Mouse (Mus musculus) gonadal fat pad, adult 2 months (tissue): Measurements from ENCODE around the gene Tmem100. TPM values are rescaled to one million over a fixed set of nuclear protein-coding genes. Genes with fewer than 3 reads are reported as not detected.

Source experiments
- DNase-seq: peaks from one replicate; pipeline ENCODE4 v3.0.0-alpha.2; 2012; ENCODE audit warnings: low read depth
- polyA plus RNA-seq: library from polyadenylated mRNA; depleted of rRNA; stranded (reverse); fragments of >200 nt; gene quantifications from 2 replicates; pipeline ENCODE4 v1.2.3, GENCODE M21; 2012; rRNA removed

The Tmem100 gene
- polyA plus RNA-seq, 1 experiment: 6.2 TPM

DNA sequence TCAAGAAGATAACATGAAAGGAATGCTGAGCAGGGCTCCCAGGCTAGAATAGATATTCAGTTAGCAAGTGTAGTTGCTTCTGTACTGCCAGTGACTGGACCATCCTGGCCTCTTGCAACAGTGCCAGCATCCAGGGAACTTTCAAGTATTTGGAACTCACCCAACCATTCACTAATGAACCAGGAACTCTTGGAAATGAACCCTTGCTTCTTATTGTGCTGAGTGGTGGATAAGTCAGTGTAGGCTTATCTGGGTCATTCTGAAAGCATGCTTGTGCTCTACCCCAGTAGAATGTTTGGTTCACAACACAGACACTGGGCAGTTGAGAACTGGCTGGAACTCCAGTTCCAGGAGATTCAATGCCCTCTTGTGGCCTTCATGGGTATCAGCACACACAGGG lies 29.1 kb downstream of the Tmem100 start:
- DNase-seq: no peak

DNA sequence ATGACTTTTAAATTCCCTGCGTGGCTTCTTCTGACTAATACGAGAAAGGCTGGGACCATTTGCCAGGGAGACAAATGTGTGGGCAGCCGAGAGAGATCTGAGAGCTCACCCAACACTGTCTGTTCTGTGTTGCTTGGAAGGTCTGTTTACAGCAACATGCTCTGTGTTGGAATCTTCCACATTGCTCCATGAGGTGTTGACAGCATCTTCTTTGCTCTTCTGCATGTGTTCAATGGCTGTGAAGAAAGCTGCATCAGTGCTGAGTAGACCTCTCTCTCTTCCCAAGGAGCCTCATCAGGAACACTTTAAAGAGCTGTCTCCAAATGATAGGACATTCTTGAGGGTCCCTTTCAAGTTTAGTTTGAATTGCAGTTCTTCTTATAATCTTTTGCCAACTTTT lies 32.5 kb downstream of the Tmem100 start:
- DNase-seq: no peak

DNA sequence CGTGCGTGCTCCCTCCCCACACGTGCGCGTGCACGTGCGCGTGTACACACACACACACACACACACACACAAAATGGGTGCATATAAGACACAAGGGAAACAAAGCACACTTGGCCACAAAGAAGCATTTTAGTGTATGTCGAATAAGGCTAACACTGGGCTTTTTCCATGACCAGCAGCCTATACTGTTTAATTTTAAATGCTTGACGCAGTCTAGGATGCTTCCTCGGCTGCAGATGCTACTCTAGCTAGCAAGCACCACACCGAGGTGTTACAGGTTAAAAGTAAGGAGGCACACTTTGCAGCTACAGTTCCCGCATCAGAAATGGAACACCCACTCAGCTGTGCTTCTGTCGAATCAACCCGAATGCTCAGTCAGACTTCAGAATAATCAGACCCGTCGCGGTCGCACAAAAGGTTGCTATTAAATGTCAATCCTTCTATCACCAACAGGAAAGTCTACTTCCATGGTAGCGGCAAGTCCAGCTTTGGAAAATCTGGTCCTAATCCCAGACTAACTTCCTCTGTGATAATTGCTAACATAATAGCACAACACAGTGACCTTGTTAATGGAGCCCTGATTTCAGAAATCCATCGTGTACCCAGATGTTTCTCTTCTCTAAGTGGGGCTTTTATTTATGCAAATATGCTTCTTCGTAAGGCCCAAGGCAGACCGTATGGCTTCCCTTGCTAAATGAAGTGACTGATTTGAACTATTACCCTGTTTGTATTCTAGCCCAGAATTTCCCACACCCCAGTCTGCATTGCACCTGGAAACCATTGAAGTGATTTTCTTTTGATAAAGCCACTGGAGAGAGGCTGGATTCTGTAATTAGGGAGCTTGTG lies 36.5 kb downstream of the Tmem100 start:
- DNase-seq: no peak

DNA sequence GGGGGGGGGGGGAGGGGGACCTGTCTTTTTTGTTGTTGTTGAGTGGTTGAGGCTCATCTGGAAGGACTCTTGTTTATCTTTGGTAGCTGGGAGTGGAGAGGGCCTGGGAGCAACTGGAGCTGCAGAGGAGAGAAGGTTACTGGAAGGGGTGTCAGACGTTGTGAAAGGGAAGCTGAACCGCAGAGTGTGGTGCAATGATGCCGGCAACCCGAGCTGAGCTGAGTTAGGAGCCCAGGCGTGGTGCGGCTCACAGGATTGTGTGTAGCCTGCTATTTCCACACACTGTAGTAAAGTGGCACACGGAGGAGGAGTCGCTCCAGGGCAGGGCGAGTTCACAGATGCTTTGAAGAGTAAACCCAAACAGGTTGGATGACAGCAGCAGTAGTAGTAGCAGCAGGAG lies 41.6 kb downstream of the Tmem100 start:
- DNase-seq: no peak

DNA sequence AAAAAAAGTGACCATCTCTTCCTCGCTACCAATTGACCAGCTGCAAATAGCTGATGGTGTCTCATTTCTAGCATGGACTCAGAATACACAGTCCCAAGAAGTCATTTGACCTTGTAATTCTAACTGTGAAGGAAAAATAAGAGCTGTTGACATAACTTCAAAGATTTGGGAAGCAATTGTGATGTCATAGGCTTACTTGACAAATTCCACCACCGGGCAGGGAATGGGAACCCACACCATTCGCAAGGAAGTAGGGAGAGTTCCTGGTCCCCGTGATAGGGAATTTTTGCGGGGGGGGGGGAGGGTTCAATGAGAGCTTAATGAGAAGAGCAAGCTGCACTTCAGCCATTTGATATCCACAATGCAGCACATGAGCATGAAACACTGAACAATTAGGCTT lies 43.1 kb downstream of the Tmem100 start:
- no peak for DNase-seq

DNA sequence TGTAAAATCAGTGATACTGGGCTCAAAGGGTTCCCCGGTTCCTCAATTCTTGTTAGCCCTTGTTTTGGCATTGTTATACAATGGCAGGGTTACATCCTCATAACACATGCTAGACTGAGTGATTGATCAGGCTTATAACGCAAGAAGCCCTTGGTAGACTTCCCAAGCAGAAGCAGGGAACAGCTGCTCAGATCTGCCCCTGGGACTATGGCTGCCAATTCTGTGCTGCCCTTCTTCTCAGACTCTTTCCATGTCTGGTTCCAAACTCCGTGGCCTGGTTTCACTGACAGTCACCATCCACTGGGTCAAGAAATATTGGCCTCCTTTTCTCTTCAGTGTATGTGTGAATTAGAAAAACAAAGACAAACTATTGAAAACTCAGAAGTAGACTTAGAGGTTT lies 46.5 kb downstream of the Tmem100 start:
- DNase-seq: no peak

DNA sequence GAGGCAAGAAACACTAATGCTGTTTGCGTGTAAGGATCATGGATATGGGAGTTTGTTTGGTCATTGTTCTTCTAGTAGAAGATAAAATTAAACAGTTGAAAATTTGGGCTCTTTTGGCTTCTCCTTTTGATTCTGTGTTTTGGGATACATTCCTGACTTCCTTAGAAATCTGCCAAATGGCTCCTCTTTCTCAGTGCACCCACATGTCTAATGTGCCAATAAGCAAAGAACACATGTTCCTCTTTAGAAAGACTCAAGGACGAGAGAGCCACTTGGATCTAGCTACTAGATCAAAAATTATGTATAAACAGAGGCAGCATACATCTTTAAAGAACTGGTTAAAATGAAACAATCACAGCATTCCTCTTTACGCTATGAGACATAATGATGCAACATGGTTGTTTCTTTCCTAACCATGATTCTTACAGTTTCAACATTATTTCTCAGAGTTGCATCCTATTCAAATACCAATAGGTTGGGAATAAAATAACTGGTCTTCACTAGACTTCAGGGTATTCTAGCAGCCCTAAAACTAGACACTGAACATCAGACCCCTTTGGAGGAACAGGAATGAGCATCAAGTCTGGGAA lies 50.6 kb downstream of the Tmem100 start:
- no peak for DNase-seq

DNA sequence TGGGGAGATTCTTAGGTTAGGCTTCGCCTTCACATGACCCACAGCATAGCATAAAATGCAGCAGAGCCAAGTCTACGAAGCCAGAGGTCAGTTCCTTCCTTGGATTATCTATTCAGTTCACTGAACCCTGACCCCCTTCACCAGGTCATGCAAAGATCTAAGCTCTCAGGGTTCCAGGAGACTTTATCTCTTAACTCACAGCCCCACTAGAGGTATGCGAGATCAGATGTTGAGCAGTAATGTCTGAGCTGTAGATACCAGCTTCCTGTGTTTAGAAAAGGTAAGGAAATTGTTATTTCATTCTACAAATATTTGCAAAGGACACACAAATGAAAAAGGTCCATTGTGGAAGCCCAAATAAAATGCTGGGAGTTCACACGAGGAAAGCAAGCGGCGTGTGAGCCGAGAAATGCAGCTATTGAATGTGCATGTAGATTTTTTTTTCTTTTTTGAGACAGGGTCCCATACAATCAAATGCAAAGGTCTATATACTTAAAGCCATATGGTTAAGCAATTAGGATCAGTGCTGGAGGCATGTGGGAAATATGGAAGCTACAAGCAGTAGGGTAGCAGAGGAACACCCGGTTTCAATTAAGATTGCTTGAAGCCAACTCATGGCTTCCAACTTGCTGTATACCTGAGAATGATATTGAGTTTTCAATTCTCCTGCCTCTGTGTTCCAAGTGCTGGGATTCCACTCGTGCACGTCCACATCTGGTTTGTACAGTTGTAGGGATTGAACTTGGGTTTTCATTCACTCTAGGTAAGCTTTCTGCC lies 51.9 kb downstream of the Tmem100 start:
- no peak for DNase-seq

DNA sequence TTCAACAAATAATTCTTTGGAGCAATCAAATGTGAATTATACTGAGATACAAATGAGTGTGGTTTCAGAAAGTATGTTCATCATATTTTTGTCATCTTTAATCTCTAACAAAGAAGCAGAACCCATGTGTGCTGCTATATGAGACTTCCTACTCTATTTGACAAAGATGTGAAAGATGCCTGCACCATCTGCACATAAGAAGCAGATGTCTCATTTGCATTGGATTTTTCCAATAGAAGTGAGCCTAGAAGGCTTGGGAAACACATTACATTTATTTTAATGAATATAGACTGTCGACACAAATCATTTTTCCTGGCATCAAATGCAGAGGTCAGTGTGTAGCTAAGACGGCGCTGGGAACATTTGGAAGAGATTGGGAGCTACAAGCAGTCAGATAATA lies 52.9 kb downstream of the Tmem100 start:
- DNase-seq: no peak

DNA sequence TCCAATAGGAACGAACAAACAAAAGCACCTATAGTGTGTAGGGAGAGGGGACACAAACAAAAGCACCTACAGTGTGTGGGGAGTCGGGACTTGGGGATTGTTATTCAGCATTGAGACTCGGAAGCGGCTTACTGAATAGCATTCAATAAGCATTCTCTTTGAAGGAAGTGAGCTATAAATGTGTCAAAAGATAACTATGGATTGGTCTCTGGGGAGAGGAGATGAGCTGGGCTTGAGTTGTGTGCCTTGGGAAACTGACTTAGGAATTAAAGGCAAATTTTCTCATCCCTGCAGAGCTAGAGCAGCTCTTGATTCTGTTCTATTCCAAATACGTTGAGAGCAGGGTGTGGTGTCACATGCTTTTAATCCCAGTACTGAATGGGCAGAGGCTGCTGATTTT lies 54.0 kb downstream of the Tmem100 start:
- DNase-seq: no peak

Other genes starting within 250 kb of the Tmem100 start
- 12.9 and 23.3 TPM in 2 replicates for gene Pctp, start 27.5 kb upstream of the Tmem100 start, polyA plus RNA-seq
- gene Gm45716, start 157.3 kb downstream of the Tmem100 start, polyA plus RNA-seq: 16.4 and 30.7 TPM in 2 replicates
- 224 and 393 TPM in 2 replicates for gene Mmd, start 219.1 kb downstream of the Tmem100 start, polyA plus RNA-seq